Mouse (Mus musculus): ENCODE data around the gene Myo3b. TPM values are rescaled to one million over a fixed set of nuclear protein-coding genes. Genes with fewer than 3 reads are reported as not detected.

The Myo3b gene
- polyA plus RNA-seq, 1 experiment from 2014 or later, result 0.39 TPM

- WGBS, result 79% methylated on average over 8 of the region's 8 CpGs
Measured at GRCm38 (mm10) chr2:70261703-70262564, 223.0 kb downstream of the Myo3b start.

GRCm38 (mm10) chr2:70262565-70263082 lies 223.7 kb downstream of the Myo3b start:
- H3K27me3 ChIP-seq (replicated peaks; ENCODE audit: control insufficient read depth, insufficient read depth, low read length), result no peaks in the 10 kb centered on the region
- no peaks in the 10 kb centered on the region for H3K9me3 ChIP-seq (ENCODE audit: control insufficient read depth, low read length)
- ATAC-seq, result peak; percentile 37; the same call in 1 of the 2 replicates
- H3K4me2 ChIP-seq (ENCODE audit: low read length), result no peak overlapping the region
- peaks cover 23% of the 10 kb centered on the region for H3K4me1 ChIP-seq (ENCODE audit: control insufficient read depth, insufficient read depth, low read depth, low read length)
- H3K27ac ChIP-seq (ENCODE audit: low read depth, low read length), result peak overlapping the region; percentile 40
- H3K36me3 ChIP-seq (ENCODE audit: control insufficient read depth, insufficient read depth, low read length), result no peaks in the 10 kb centered on the region
- peak overlapping the region; percentile 23; the same call in 1 of the 2 replicates for H3K9ac ChIP-seq (ENCODE audit: low read depth, low read length)
- 31% methylated on average over 9 of the region's 9 CpGs for WGBS
- no peak overlapping the region for H3K4me3 ChIP-seq (ENCODE audit: low read length)

More at GRCm38 (mm10) chr2:70261703-70262564, 223.0 kb downstream of the Myo3b start:
- Histone ChIP-seq H3K27me3 (replicated peaks; ENCODE audit: control insufficient read depth, insufficient read depth, low read length) (no peaks in the 10 kb centered on the region), H3K4me1 (ENCODE audit: control insufficient read depth, insufficient read depth, low read depth, low read length) (peaks cover 23% of the 10 kb centered on the region), H3K9ac (ENCODE audit: low read depth, low read length) (peak overlapping the region; percentile 23; the same call in 1 of the 2 replicates), H3K36me3 (ENCODE audit: control insufficient read depth, insufficient read depth, low read length) (no peaks in the 10 kb centered on the region), H3K4me2 (ENCODE audit: low read length) (no peak overlapping the region), H3K4me3 (ENCODE audit: low read length) (no peak overlapping the region), H3K27ac (ENCODE audit: low read depth, low read length) (peak overlapping the region; percentile 40; the same call in 1 of the 2 replicates), H3K9me3 (ENCODE audit: control insufficient read depth, low read length) (no peaks in the 10 kb centered on the region)
- peak; percentile 70 for ATAC-seq

GRCm38 (mm10) chr2:70278425-70279277 lies 239.7 kb downstream of the Myo3b start:
- Histone ChIP-seq H3K4me2 (ENCODE audit: low read length) (no peak overlapping the region), H3K27ac (ENCODE audit: low read depth, low read length) (no peak overlapping the region), H3K9ac (ENCODE audit: low read depth, low read length) (no peak overlapping the region), H3K4me1 (ENCODE audit: control insufficient read depth, insufficient read depth, low read depth, low read length) (no peaks in the 10 kb centered on the region), H3K36me3 (ENCODE audit: control insufficient read depth, insufficient read depth, low read length) (no peaks in the 10 kb centered on the region), H3K27me3 (replicated peaks; ENCODE audit: control insufficient read depth, insufficient read depth, low read length) (no peaks in the 10 kb centered on the region), H3K4me3 (ENCODE audit: low read length) (no peak overlapping the region), H3K9me3 (ENCODE audit: control insufficient read depth, low read length) (no peaks in the 10 kb centered on the region)
- 33% methylated on average over 13 of the region's 13 CpGs for WGBS
- no peak for ATAC-seq

GRCm38 (mm10) chr2:70284109-70284508 lies 245.2 kb downstream of the Myo3b start:
- H3K4me2 ChIP-seq (ENCODE audit: low read length), result no peak overlapping the region
- WGBS, result 78% methylated on average over 1 of the region's 1 CpGs
- no peak for ATAC-seq

GRCm38 (mm10) chr2:70291063-70291462 lies 252.1 kb downstream of the Myo3b start:
- Histone ChIP-seq H3K9me3 (ENCODE audit: control insufficient read depth, low read length) (no peaks in the 10 kb centered on the region), H3K4me3 (ENCODE audit: low read length) (no peak overlapping the region), H3K36me3 (ENCODE audit: control insufficient read depth, insufficient read depth, low read length) (no peaks in the 10 kb centered on the region), H3K4me2 (ENCODE audit: low read length) (no peak overlapping the region), H3K27me3 (replicated peaks; ENCODE audit: control insufficient read depth, insufficient read depth, low read length) (no peaks in the 10 kb centered on the region), H3K27ac (ENCODE audit: low read depth, low read length) (no peak overlapping the region), H3K4me1 (ENCODE audit: control insufficient read depth, insufficient read depth, low read depth, low read length) (no peaks in the 10 kb centered on the region), H3K9ac (ENCODE audit: low read depth, low read length) (no peak overlapping the region)
- WGBS, result 65% methylated on average over 5 of the region's 5 CpGs
- ATAC-seq, result no peak

More at GRCm38 (mm10) chr2:70284109-70284508, 245.2 kb downstream of the Myo3b start:
- H3K27ac ChIP-seq (ENCODE audit: low read depth, low read length), result no peak overlapping the region
- H3K4me1 ChIP-seq (ENCODE audit: control insufficient read depth, insufficient read depth, low read depth, low read length), result no peaks in the 10 kb centered on the region
- H3K27me3 ChIP-seq (replicated peaks; ENCODE audit: control insufficient read depth, insufficient read depth, low read length), result no peaks in the 10 kb centered on the region
- H3K36me3 ChIP-seq (ENCODE audit: control insufficient read depth, insufficient read depth, low read length), result no peaks in the 10 kb centered on the region
- no peak overlapping the region for H3K4me3 ChIP-seq (ENCODE audit: low read length)
- H3K9me3 ChIP-seq (ENCODE audit: control insufficient read depth, low read length), result no peaks in the 10 kb centered on the region
- no peak overlapping the region for H3K9ac ChIP-seq (ENCODE audit: low read depth, low read length)

GRCm38 (mm10) chr2:70292776-70293175 lies 253.8 kb downstream of the Myo3b start:
- Histone ChIP-seq H3K9ac (ENCODE audit: low read depth, low read length) (no peak overlapping the region), H3K27me3 (replicated peaks; ENCODE audit: control insufficient read depth, insufficient read depth, low read length) (no peaks in the 10 kb centered on the region), H3K4me2 (ENCODE audit: low read length) (no peak overlapping the region), H3K4me3 (ENCODE audit: low read length) (no peak overlapping the region), H3K27ac (ENCODE audit: low read depth, low read length) (no peak overlapping the region), H3K36me3 (ENCODE audit: control insufficient read depth, insufficient read depth, low read length) (no peaks in the 10 kb centered on the region), H3K9me3 (ENCODE audit: control insufficient read depth, low read length) (no peaks in the 10 kb centered on the region), H3K4me1 (ENCODE audit: control insufficient read depth, insufficient read depth, low read depth, low read length) (no peaks in the 10 kb centered on the region)
- no peak for ATAC-seq
- WGBS, result 64% methylated on average over 3 of the region's 3 CpGs

- Histone ChIP-seq H3K4me3 (ENCODE audit: low read length) (no peak overlapping the region), H3K4me2 (ENCODE audit: low read length) (no peak overlapping the region), H3K27ac (ENCODE audit: low read depth, low read length) (no peak overlapping the region), H3K27me3 (replicated peaks; ENCODE audit: control insufficient read depth, insufficient read depth, low read length) (no peaks in the 10 kb centered on the region), H3K36me3 (ENCODE audit: control insufficient read depth, insufficient read depth, low read length) (no peaks in the 10 kb centered on the region), H3K9ac (ENCODE audit: low read depth, low read length) (no peak overlapping the region), H3K9me3 (ENCODE audit: control insufficient read depth, low read length) (no peaks in the 10 kb centered on the region), H3K4me1 (ENCODE audit: control insufficient read depth, insufficient read depth, low read depth, low read length) (no peaks in the 10 kb centered on the region)
- ATAC-seq, result no peak
Measured at GRCm38 (mm10) chr2:70302905-70303304, 264.0 kb downstream of the Myo3b start.

GRCm38 (mm10) chr2:70315125-70315524 lies 276.2 kb downstream of the Myo3b start:
- peaks cover 6% of the 10 kb centered on the region for H3K4me1 ChIP-seq (ENCODE audit: control insufficient read depth, insufficient read depth, low read depth, low read length)
- no peak overlapping the region for H3K4me2 ChIP-seq (ENCODE audit: low read length)
- H3K9me3 ChIP-seq (ENCODE audit: control insufficient read depth, low read length), result no peaks in the 10 kb centered on the region
- ATAC-seq, result no peak
- no peak overlapping the region for H3K27ac ChIP-seq (ENCODE audit: low read depth, low read length)
- H3K27me3 ChIP-seq (replicated peaks; ENCODE audit: control insufficient read depth, insufficient read depth, low read length), result no peaks in the 10 kb centered on the region
- no peak overlapping the region for H3K9ac ChIP-seq (ENCODE audit: low read depth, low read length)
- WGBS, result 66% methylated on average over 9 of the region's 9 CpGs
- no peaks in the 10 kb centered on the region for H3K36me3 ChIP-seq (ENCODE audit: control insufficient read depth, insufficient read depth, low read length)
- H3K4me3 ChIP-seq (ENCODE audit: low read length), result no peak overlapping the region

- WGBS, result 76% methylated on average over 3 of the region's 3 CpGs
Measured at GRCm38 (mm10) chr2:70315734-70316133, 276.8 kb downstream of the Myo3b start.

More at GRCm38 (mm10) chr2:70315734-70316133, 276.8 kb downstream of the Myo3b start:
- H3K36me3 ChIP-seq (ENCODE audit: control insufficient read depth, insufficient read depth, low read length), result no peaks in the 10 kb centered on the region
- peaks cover 6% of the 10 kb centered on the region for H3K4me1 ChIP-seq (ENCODE audit: control insufficient read depth, insufficient read depth, low read depth, low read length)
- H3K4me3 ChIP-seq (ENCODE audit: low read length), result no peak overlapping the region
- no peaks in the 10 kb centered on the region for H3K9me3 ChIP-seq (ENCODE audit: control insufficient read depth, low read length)
- H3K4me2 ChIP-seq (ENCODE audit: low read length), result no peak overlapping the region
- no peak overlapping the region for H3K9ac ChIP-seq (ENCODE audit: low read depth, low read length)
- ATAC-seq, result no peak
- H3K27me3 ChIP-seq (replicated peaks; ENCODE audit: control insufficient read depth, insufficient read depth, low read length), result no peaks in the 10 kb centered on the region
- H3K27ac ChIP-seq (ENCODE audit: low read depth, low read length), result no peak overlapping the region
